Mouse (Mus musculus) embryonic fibroblast, embryonic 13.5 days (primary cell): ENCODE measurements around the gene Zfp809.

ENCODE experiments used
- CTCF ChIP-seq: IDR thresholded peaks from 2 replicates; pipeline ENCODE4 v1.5.1; 2011; ENCODE audit warnings: mild to moderate bottlenecking, control low read depth, low read length, moderate library complexity, borderline replicate concordance; ENCODE audit not compliant: insufficient read depth
- POLR2A ChIP-seq: IDR thresholded peaks from 2 replicates; pipeline ENCODE4 v1.6.1; 2011; ENCODE audit warnings: low read depth, mild to moderate bottlenecking, control low read depth, low read length, moderate library complexity

DNA sequence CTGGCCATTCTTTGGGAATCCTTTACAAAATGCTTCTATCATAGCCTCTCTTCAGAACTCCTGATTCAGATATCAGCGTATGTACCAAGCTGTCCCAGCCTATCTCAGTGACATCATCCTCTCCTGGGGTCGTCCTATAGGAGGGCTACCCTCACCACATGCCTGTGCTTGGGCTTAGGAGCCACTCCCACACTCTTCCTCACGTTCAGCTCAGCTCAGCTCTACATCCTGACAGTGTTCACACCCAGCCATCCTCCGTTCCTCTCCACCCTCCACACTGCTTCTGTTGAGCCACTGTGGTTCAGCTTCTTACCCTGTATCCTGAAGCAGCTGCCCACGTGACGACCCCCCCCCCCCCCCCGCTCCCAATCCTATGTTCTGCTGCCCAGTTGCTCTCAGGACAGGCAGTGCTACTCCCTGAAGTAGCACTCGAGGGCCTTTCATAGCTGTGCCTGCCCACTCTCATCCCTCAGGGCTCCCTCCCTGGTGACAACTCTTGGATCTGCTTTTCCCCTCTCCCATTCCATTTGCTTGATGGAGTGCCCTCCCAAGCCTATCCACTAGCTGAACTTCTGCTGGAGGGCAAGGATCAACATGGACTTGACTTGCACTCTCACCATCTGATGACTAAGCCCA, 7.5 kb upstream of the Zfp809 start:
- TF ChIP-seq CTCF (no peak), POLR2A (no peak)
